Mouse (Mus musculus): ENCODE data around the gene Gcgr. TPM values are rescaled to one million over a fixed set of nuclear protein-coding genes. Genes with fewer than 3 reads are reported as not detected.

Gcgr gene
- 0.96 and 2.7 TPM in 2 replicates for polyA plus RNA-seq (2012; rRNA removed; ENCODE audit: low replicate concordance)

GRCm38 (mm10) chr11:120530085-120530964 is at the start of gene Gcgr:
Gcgr (plus strand) TSS chr11:120530699.

DNA sequence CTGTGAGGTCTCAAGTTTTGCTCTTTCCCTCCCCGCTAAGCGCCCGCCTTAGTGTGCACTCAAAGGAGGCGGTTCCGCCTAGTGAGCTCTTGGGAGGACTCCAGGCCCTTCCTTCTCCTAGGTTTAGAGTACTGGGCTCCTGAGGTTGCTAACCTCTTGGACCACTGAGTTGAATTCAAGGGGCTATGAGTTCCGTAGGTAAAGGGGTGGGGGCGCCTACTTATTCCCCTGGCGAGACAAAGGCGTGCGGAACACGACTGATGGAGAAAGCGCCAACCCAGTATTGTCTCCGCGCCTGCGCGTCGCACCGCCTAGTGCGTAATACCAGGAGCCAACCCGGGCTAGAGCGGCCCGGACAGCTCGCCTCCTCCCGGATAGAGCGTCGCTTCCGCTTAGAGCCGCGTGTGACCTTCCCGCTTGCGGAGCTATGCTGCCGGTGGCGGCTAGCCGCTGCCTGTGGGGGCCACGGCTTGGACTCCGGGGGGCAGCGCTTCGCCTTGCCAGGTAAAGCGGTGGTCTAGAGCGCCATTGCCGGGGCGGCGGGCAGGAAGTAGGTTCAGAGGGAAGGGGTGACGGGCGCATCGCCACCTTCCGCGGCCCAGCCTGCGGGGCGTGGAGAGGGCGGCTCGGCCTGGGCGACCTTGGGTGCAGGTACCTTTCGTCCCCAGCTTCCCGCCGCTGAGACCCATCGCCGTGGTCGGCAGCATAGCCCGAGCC is 46.1 kb upstream of the Gcgr start, which contains the start of gene Mrpl12:
TSS of gene Mrpl12 (plus strand) at position 349 of the 717 bp plus-strand sequence.

DNA sequence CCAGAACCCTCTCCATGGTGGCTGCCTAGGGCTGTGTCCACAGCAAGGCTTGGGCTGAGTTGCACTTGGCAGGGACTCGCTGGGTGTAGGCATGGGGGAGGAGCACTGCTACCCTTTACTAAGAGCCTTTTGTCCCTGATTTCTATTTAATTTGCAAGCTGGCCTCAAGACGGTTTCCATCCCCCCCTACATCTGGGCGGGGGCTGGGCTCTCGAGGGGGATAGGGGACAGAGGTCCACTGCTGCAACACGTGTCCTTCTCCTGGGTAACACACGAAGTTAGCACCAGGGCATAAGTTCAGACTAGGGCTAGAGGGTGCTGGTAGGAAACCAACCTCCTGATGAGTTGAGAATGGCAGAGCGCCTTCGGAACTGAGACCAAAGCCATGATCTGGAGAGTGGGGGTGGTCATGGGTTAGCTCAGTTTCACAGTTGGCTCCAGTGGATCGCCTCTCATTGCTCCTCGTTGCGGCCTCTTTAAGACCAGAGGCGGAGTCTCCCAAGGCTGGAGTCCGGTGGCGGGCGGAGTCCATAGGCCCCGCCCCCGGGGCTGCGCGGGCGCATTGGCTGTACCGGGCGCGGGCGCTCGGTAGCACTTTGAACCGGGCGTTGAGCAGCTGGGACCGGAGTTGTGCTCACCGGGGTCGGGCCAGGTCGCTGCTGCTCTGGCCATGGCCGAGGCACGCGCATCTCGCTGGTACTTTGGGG is 39.0 kb upstream of the Gcgr start, which contains the start of gene Slc25a10:
TSS of gene Slc25a10 (plus strand) at position 524 of the 707 bp plus-strand sequence.

DNA sequence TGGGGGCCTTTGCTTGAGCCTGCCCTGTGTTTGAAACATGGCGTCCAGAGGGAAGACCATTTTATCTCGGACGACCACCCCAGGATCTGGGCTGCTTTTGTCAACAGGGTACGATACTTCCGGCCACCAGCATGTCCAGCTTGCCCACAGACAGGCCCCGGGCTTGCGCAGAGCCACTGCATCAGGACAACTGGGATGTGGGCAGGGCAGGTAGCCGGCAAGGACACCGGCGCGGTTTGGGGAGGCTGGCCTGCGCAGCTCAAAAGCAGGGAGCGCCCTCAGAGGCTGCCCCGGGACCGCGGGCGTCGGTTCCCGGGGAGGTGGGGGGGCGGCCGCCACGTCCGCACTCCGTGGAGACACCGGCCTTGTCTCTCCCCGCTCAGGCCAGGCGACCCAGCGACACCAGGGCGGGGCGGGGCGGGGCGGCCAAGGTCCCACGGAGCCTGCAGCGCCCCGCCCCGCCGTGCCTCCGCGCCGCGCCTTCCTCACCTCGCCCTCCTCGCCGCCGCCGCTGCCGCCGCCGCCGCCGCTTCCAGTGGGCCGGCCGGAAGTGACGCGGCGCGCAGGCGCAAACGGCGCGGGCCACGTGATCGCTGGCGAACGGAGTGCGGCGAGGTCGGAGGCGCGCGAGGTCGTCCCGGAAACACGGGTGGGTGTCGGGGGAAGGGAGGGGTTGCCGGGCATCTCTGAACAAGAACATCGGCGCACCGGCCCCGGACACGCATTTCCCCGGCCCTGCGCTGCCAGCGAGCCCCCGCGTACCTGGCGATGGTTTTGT is 18.9 kb downstream of the Gcgr start, which contains the start of gene Mcrip1:
TSS of gene Mcrip1 (minus strand) at position 560 of the 778 bp plus-strand sequence.

GRCm38 (mm10) chr11:120550810-120551440 is 20.4 kb downstream of the Gcgr start, which contains the start of gene Ppp1r27:
Ppp1r27 (minus strand) TSS chr11:120551132.

GRCm38 (mm10) chr11:120572752-120573584 is 42.5 kb downstream of the Gcgr start, which contains the start of gene P4hb:
P4hb (minus strand) TSS chr11:120573253.

GRCm38 (mm10) chr11:120581490-120582267 is 51.2 kb downstream of the Gcgr start, which contains the start of gene Arhgdia:
Arhgdia (minus strand) TSS chr11:120581624.

Other genes starting within 250 kb of the Gcgr start
- gene Actg1, start 182.2 kb upstream of the Gcgr start, polyA plus RNA-seq (2012; rRNA removed; ENCODE audit: low replicate concordance), result 880 and 1,219 TPM in 2 replicates
- 0.07 and 0.10 TPM in 2 replicates for gene Fscn2, start 169.2 kb upstream of the Gcgr start, polyA plus RNA-seq (2012; rRNA removed; ENCODE audit: low replicate concordance)
- 47.6 and 79.8 TPM in 2 replicates for gene Faap100, start 151.9 kb upstream of the Gcgr start, polyA plus RNA-seq (2012; rRNA removed; ENCODE audit: low replicate concordance)
- gene Nploc4, start 93.0 kb upstream of the Gcgr start, polyA plus RNA-seq (2012; rRNA removed; ENCODE audit: low replicate concordance), result 67.9 and 103 TPM in 2 replicates
- gene Tspan10, start 88.1 kb upstream of the Gcgr start, polyA plus RNA-seq (2012; rRNA removed; ENCODE audit: low replicate concordance), result 3.3 and 5.9 TPM in 2 replicates
- 0.43 and 2.0 TPM in 2 replicates for gene Pde6g, start 77.2 kb upstream of the Gcgr start, polyA plus RNA-seq (2012; rRNA removed; ENCODE audit: low replicate concordance)
- gene Oxld1, start 72.6 kb upstream of the Gcgr start, polyA plus RNA-seq (2012; rRNA removed; ENCODE audit: low replicate concordance), result 37.1 and 39.9 TPM in 2 replicates
- gene Ccdc137, start 72.6 kb upstream of the Gcgr start, polyA plus RNA-seq (2012; rRNA removed; ENCODE audit: low replicate concordance), result 12.1 and 23.9 TPM in 2 replicates
- 23.2 and 25.3 TPM in 2 replicates for gene Arl16, start 63.1 kb upstream of the Gcgr start, polyA plus RNA-seq (2012; rRNA removed; ENCODE audit: low replicate concordance)
- 84.8 and 162 TPM in 2 replicates for gene Mrpl12, start 46.1 kb upstream of the Gcgr start, polyA plus RNA-seq (2012; rRNA removed; ENCODE audit: low replicate concordance)
- 769 and 1,138 TPM in 2 replicates for gene Slc25a10, start 38.9 kb upstream of the Gcgr start, polyA plus RNA-seq (2012; rRNA removed; ENCODE audit: low replicate concordance)
- gene Mcrip1, start 19.0 kb downstream of the Gcgr start, polyA plus RNA-seq (2012; rRNA removed; ENCODE audit: low replicate concordance), result 142 and 150 TPM in 2 replicates
- 143 TPM in 1 of 2 replicates, not detected in the other for gene Ppp1r27, start 20.4 kb downstream of the Gcgr start, polyA plus RNA-seq (2012; rRNA removed; ENCODE audit: low replicate concordance)
- 141 and 220 TPM in 2 replicates for gene P4hb, start 42.6 kb downstream of the Gcgr start, polyA plus RNA-seq (2012; rRNA removed; ENCODE audit: low replicate concordance)
- gene Arhgdia, start 50.9 kb downstream of the Gcgr start, polyA plus RNA-seq (2012; rRNA removed; ENCODE audit: low replicate concordance), result 741 and 971 TPM in 2 replicates
- 11.0 and 20.7 TPM in 2 replicates for gene Alyref, start 67.7 kb downstream of the Gcgr start, polyA plus RNA-seq (2012; rRNA removed; ENCODE audit: low replicate concordance)
- 122 and 159 TPM in 2 replicates for gene Anapc11, start 67.7 kb downstream of the Gcgr start, polyA plus RNA-seq (2012; rRNA removed; ENCODE audit: low replicate concordance)
- 1.7 and 5.2 TPM in 2 replicates for gene Npb, start 77.8 kb downstream of the Gcgr start, polyA plus RNA-seq (2012; rRNA removed; ENCODE audit: low replicate concordance)
- 242 and 269 TPM in 2 replicates for gene Pcyt2, start 87.2 kb downstream of the Gcgr start, polyA plus RNA-seq (2012; rRNA removed; ENCODE audit: low replicate concordance)
- 77.0 and 95.0 TPM in 2 replicates for gene Sirt7, start 94.5 kb downstream of the Gcgr start, polyA plus RNA-seq (2012; rRNA removed; ENCODE audit: low replicate concordance)
- 45.1 and 52.6 TPM in 2 replicates for gene Mafg, start 102.9 kb downstream of the Gcgr start, polyA plus RNA-seq (2012; rRNA removed; ENCODE audit: low replicate concordance)
- 11.2 and 12.4 TPM in 2 replicates for gene Pycr1, start 113.1 kb downstream of the Gcgr start, polyA plus RNA-seq (2012; rRNA removed; ENCODE audit: low replicate concordance)
- gene Myadml2, start 117.5 kb downstream of the Gcgr start, polyA plus RNA-seq (2012; rRNA removed; ENCODE audit: low replicate concordance), result 0.44 and 29.6 TPM in 2 replicates
- 0.22 and 0.60 TPM in 2 replicates for gene Notum, start 130.5 kb downstream of the Gcgr start, polyA plus RNA-seq (2012; rRNA removed; ENCODE audit: low replicate concordance)
- gene Aspscr1, start 142.3 kb downstream of the Gcgr start, polyA plus RNA-seq (2012; rRNA removed; ENCODE audit: low replicate concordance), result 94.3 and 126 TPM in 2 replicates
- 90.7 and 105 TPM in 2 replicates for gene Cenpx, start 183.0 kb downstream of the Gcgr start, polyA plus RNA-seq (2012; rRNA removed; ENCODE audit: low replicate concordance)
- gene Lrrc45, start 183.2 kb downstream of the Gcgr start, polyA plus RNA-seq (2012; rRNA removed; ENCODE audit: low replicate concordance), result 27.1 and 30.3 TPM in 2 replicates
- 7.6 and 15.5 TPM in 2 replicates for gene Rac3, start 190.8 kb downstream of the Gcgr start, polyA plus RNA-seq (2012; rRNA removed; ENCODE audit: low replicate concordance)
- gene Dcxr, start 196.6 kb downstream of the Gcgr start, polyA plus RNA-seq (2012; rRNA removed; ENCODE audit: low replicate concordance), result 84.6 and 91.9 TPM in 2 replicates
- 277 and 287 TPM in 2 replicates for gene Cbr2, start 201.4 kb downstream of the Gcgr start, polyA plus RNA-seq (2012; rRNA removed; ENCODE audit: low replicate concordance)
- 0.86 and 1.4 TPM in 2 replicates for gene Hmga1b, start 232.1 kb downstream of the Gcgr start, polyA plus RNA-seq (2012; rRNA removed; ENCODE audit: low replicate concordance)